Mouse (Mus musculus): Measurements from ENCODE around the gene Dync1li1. TPM values are rescaled to one million over a fixed set of nuclear protein-coding genes. Genes with fewer than 3 reads are reported as not detected.

Gene Dync1li1
- polyA plus RNA-seq, 1 experiment from 2014 or later, result 33.9 TPM

DNA sequence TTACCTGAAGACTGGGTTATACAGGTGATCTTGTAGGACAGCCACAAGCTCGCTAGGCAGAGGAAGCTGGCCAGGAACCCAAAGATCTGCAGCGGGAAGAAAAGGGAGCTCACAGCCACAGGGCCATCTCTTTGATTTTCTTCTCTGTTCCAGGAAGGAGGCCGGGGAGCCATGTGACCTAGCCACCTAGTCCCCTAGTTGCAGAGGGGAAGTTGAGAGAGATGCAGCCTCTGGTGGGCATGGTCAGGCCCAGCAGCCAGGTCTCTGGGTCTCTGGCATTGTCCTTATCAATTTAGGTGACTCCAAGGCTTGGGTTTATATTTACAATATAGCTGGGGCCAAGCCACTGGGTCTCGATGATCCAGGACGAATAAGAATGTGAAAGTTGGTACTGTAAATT, 70.2 kb downstream of the Dync1li1 start:
- 82% methylated on average over 5 of the region's 5 CpGs for WGBS
- no peak overlapping the region for H3K9ac ChIP-seq (ENCODE audit: low read depth, low read length)
- H3K4me2 ChIP-seq (ENCODE audit: low read depth, low read length), result no peak overlapping the region
- no peaks in the 10 kb centered on the region for H3K9me3 ChIP-seq (ENCODE audit: control insufficient read depth, low read length)
- no peak overlapping the region for H3K4me3 ChIP-seq (ENCODE audit: low read depth, low read length)
- ATAC-seq (ENCODE audit: low read depth) (no peak), DNase-seq (ENCODE audit: low spot score) (no peak)
- H3K27me3 ChIP-seq (replicated peaks; ENCODE audit: control insufficient read depth, insufficient read depth, low read length), result no peaks in the 10 kb centered on the region
- H3K27ac ChIP-seq (replicated peaks; ENCODE audit: low read depth, low read length), result no peak overlapping the region
- H3K36me3 ChIP-seq (ENCODE audit: control insufficient read depth, insufficient read depth, low read length), result peaks cover 59% of the 10 kb centered on the region
- H3K4me1 ChIP-seq (ENCODE audit: control insufficient read depth, insufficient read depth, low read length), result no peaks in the 10 kb centered on the region

- no peak overlapping the region for H3K4me2 ChIP-seq (ENCODE audit: low read depth, low read length)
- no peaks in the 10 kb centered on the region for H3K9me3 ChIP-seq (ENCODE audit: control insufficient read depth, low read length)
- no peak overlapping the region for H3K27ac ChIP-seq (replicated peaks; ENCODE audit: low read depth, low read length)
- DNase-seq (ENCODE audit: low spot score), result no peak
- peaks cover 57% of the 10 kb centered on the region for H3K36me3 ChIP-seq (ENCODE audit: control insufficient read depth, insufficient read depth, low read length)
- no peaks in the 10 kb centered on the region for H3K27me3 ChIP-seq (replicated peaks; ENCODE audit: control insufficient read depth, insufficient read depth, low read length)
- no peak overlapping the region for H3K9ac ChIP-seq (ENCODE audit: low read depth, low read length)
- ATAC-seq (ENCODE audit: low read depth), result no peak; the same call in 1 of the 2 replicates
- WGBS, result 91% methylated on average over 4 of the region's 4 CpGs
- H3K4me1 ChIP-seq (ENCODE audit: control insufficient read depth, insufficient read depth, low read length), result no peaks in the 10 kb centered on the region
- H3K4me3 ChIP-seq (ENCODE audit: low read depth, low read length), result no peak overlapping the region
Observed at GRCm38 (mm10) chr9:114759886-114760285, 71.3 kb downstream of the Dync1li1 start.

GRCm38 (mm10) chr9:114760353-114760752, 71.8 kb downstream of the Dync1li1 start:
- 74% methylated on average over 5 of the region's 5 CpGs for WGBS
- Histone ChIP-seq H3K27me3 (replicated peaks; ENCODE audit: control insufficient read depth, insufficient read depth, low read length) (no peaks in the 10 kb centered on the region), H3K27ac (replicated peaks; ENCODE audit: low read depth, low read length) (no peak overlapping the region), H3K4me2 (ENCODE audit: low read depth, low read length) (no peak overlapping the region), H3K9me3 (ENCODE audit: control insufficient read depth, low read length) (no peaks in the 10 kb centered on the region), H3K4me1 (ENCODE audit: control insufficient read depth, insufficient read depth, low read length) (no peaks in the 10 kb centered on the region), H3K4me3 (ENCODE audit: low read depth, low read length) (no peak overlapping the region), H3K9ac (ENCODE audit: low read depth, low read length) (no peak overlapping the region), H3K36me3 (ENCODE audit: control insufficient read depth, insufficient read depth, low read length) (peaks cover 52% of the 10 kb centered on the region)
- ATAC-seq (ENCODE audit: low read depth) (no peak), DNase-seq (ENCODE audit: low spot score) (no peak)

GRCm38 (mm10) chr9:114761848-114762247, 73.3 kb downstream of the Dync1li1 start:
- WGBS, result 72% methylated on average over 11 of the region's 11 CpGs
- Histone ChIP-seq H3K4me3 (ENCODE audit: low read depth, low read length) (no peak overlapping the region), H3K4me1 (ENCODE audit: control insufficient read depth, insufficient read depth, low read length) (0 out of 2 replicates have a peak, but pooled peaks cover 4% of the 10 kb centered on the region), H3K27ac (replicated peaks; ENCODE audit: low read depth, low read length) (no peak overlapping the region), H3K27me3 (replicated peaks; ENCODE audit: control insufficient read depth, insufficient read depth, low read length) (no peaks in the 10 kb centered on the region), H3K4me2 (ENCODE audit: low read depth, low read length) (no peak overlapping the region), H3K9me3 (ENCODE audit: control insufficient read depth, low read length) (no peaks in the 10 kb centered on the region), H3K36me3 (ENCODE audit: control insufficient read depth, insufficient read depth, low read length) (peaks cover 44% of the 10 kb centered on the region), H3K9ac (ENCODE audit: low read depth, low read length) (no peak overlapping the region)
- ATAC-seq (ENCODE audit: low read depth) (no peak), DNase-seq (ENCODE audit: low spot score) (no peak)

DNA sequence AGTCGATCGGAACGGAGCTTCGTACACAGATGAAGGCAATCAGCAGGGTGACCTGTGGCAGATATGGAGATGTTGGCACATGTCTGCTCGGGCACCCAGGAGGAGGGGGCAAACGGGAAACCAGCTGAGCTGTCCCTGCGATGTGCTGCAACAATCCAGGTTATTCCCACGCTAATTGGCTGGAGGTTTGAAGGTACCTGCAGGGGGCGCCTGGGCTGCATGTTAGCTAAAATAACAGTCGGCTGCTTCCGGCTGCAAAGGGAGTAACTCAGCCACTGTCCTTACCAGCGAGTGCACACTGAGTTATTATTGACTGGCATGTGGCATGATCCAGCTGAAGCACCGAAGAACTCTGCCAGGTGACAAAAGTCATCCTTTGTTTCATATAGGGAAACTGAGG, 74.8 kb downstream of the Dync1li1 start:
- no peak overlapping the region for H3K4me3 ChIP-seq (ENCODE audit: low read depth, low read length)
- peak; percentile 69 for DNase-seq (ENCODE audit: low spot score)
- ATAC-seq (ENCODE audit: low read depth), result no peak
- H3K9ac ChIP-seq (ENCODE audit: low read depth, low read length), result no peak overlapping the region
- peaks cover 18% of the 10 kb centered on the region for H3K4me1 ChIP-seq (ENCODE audit: control insufficient read depth, insufficient read depth, low read length)
- no peak overlapping the region for H3K27ac ChIP-seq (replicated peaks; ENCODE audit: low read depth, low read length)
- no peaks in the 10 kb centered on the region for H3K9me3 ChIP-seq (ENCODE audit: control insufficient read depth, low read length)
- H3K36me3 ChIP-seq (ENCODE audit: control insufficient read depth, insufficient read depth, low read length), result peaks cover 37% of the 10 kb centered on the region
- WGBS, result 67% methylated on average over 13 of the region's 13 CpGs
- no peak overlapping the region for H3K4me2 ChIP-seq (ENCODE audit: low read depth, low read length)
- no peaks in the 10 kb centered on the region for H3K27me3 ChIP-seq (replicated peaks; ENCODE audit: control insufficient read depth, insufficient read depth, low read length)

DNA sequence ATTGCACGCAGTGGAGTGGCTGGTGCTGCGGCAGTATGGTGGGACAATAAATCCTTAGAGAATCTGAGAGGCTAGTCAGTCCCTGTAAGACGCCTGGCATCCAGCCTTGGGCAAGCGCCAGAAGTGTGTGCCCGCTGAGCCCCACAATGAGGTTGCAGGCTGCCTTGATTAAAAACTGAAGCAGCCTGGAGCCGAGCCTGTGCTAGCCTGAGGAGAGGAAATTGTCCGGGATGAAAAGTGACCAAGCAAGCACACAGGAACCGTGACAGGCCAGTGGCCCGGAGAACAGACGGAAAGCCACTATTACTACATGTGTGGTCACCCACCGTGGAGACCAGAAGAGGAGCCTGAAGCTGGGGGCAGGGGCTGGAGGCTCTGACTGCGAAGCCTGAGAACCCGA, 78.4 kb downstream of the Dync1li1 start:
- ATAC-seq (ENCODE audit: low read depth), result peak; percentile 59

DNA sequence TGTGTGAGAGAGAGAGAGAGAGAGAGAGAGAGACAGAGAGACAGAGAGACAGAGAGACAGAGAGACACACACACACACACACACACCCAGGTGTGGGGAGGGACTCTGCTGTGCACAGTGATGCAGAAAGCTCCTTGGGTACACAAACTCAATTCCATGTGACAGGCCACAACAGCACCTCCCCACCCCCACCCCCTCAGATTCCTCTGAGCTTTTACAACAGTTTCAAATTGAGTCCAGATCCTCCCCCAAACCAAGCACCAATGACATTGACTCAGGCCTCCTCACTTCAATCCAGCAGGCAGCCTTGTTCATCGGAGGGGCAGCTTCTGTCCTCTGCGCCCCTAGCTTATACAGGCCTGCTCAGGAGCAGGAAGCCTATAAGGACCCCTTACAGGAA, 78.9 kb downstream of the Dync1li1 start:
- Histone ChIP-seq H3K9me3 (ENCODE audit: control insufficient read depth, low read length) (no peaks in the 10 kb centered on the region), H3K27me3 (replicated peaks; ENCODE audit: control insufficient read depth, insufficient read depth, low read length) (no peaks in the 10 kb centered on the region), H3K9ac (ENCODE audit: low read depth, low read length) (no peak overlapping the region; the same call in 1 of the 2 replicates), H3K4me1 (ENCODE audit: control insufficient read depth, insufficient read depth, low read length) (peaks cover 18% of the 10 kb centered on the region), H3K4me3 (ENCODE audit: low read depth, low read length) (no peak overlapping the region), H3K36me3 (ENCODE audit: control insufficient read depth, insufficient read depth, low read length) (peaks cover 19% of the 10 kb centered on the region), H3K4me2 (ENCODE audit: low read depth, low read length) (no peak overlapping the region), H3K27ac (replicated peaks; ENCODE audit: low read depth, low read length) (peak overlapping the region; percentile 78)
- ATAC-seq (ENCODE audit: low read depth) (no peak), DNase-seq (ENCODE audit: low spot score) (peak; percentile 51)
- WGBS, result 37% methylated on average over 2 of the region's 2 CpGs

More for the DNA sequence above, 78.4 kb downstream of the Dync1li1 start:
- no peak overlapping the region for H3K4me3 ChIP-seq (ENCODE audit: low read depth, low read length)
- H3K9me3 ChIP-seq (ENCODE audit: control insufficient read depth, low read length), result no peaks in the 10 kb centered on the region
- no peak overlapping the region for H3K9ac ChIP-seq (ENCODE audit: low read depth, low read length)
- peaks cover 18% of the 10 kb centered on the region for H3K4me1 ChIP-seq (ENCODE audit: control insufficient read depth, insufficient read depth, low read length)
- peak overlapping the region; percentile 78 for H3K27ac ChIP-seq (replicated peaks; ENCODE audit: low read depth, low read length)
- no peaks in the 10 kb centered on the region for H3K27me3 ChIP-seq (replicated peaks; ENCODE audit: control insufficient read depth, insufficient read depth, low read length)
- peak overlapping the region; percentile 4; the same call in 1 of the 2 replicates for H3K4me2 ChIP-seq (ENCODE audit: low read depth, low read length)
- peak; percentile 78 for DNase-seq (ENCODE audit: low spot score)
- 39% methylated on average over 13 of the region's 13 CpGs for WGBS
- H3K36me3 ChIP-seq (ENCODE audit: control insufficient read depth, insufficient read depth, low read length), result peaks cover 18% of the 10 kb centered on the region

DNA sequence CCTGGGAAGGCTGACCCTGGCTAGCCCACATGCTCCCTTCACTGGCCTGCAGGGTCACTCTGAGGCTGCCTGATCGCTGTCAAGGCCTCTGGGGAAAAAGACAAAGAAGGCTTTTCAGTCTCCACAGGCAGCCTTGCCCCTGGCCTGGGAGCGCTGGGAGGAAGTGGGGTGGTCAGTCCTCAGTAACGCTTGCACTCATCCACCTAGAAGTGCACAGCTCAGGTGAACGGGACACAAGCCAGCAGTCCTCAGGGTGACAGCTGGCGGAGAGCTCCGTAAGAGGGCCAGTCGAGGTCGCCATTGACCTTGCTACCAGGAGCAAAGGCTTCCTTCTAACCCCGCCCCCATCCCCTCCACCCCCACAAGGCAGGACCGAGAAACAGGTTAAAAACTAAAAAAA, 79.5 kb downstream of the Dync1li1 start:
- peaks cover 18% of the 10 kb centered on the region for H3K36me3 ChIP-seq (ENCODE audit: control insufficient read depth, insufficient read depth, low read length)
- H3K4me1 ChIP-seq (ENCODE audit: control insufficient read depth, insufficient read depth, low read length), result peaks cover 18% of the 10 kb centered on the region
- no peak overlapping the region for H3K4me3 ChIP-seq (ENCODE audit: low read depth, low read length)
- ATAC-seq (ENCODE audit: low read depth) (no peak), DNase-seq (ENCODE audit: low spot score) (no peak)
- no peak overlapping the region for H3K4me2 ChIP-seq (ENCODE audit: low read depth, low read length)
- no peaks in the 10 kb centered on the region for H3K9me3 ChIP-seq (ENCODE audit: control insufficient read depth, low read length)
- peak overlapping the region; percentile 78 for H3K27ac ChIP-seq (replicated peaks; ENCODE audit: low read depth, low read length)
- 43% methylated on average over 10 of the region's 10 CpGs for WGBS
- no peak overlapping the region; the same call in 1 of the 2 replicates for H3K9ac ChIP-seq (ENCODE audit: low read depth, low read length)
- no peaks in the 10 kb centered on the region for H3K27me3 ChIP-seq (replicated peaks; ENCODE audit: control insufficient read depth, insufficient read depth, low read length)

- peaks cover 14% of the 10 kb centered on the region for H3K36me3 ChIP-seq (ENCODE audit: control insufficient read depth, insufficient read depth, low read length)
- H3K4me2 ChIP-seq (ENCODE audit: low read depth, low read length), result no peak overlapping the region
- peaks cover 18% of the 10 kb centered on the region for H3K4me1 ChIP-seq (ENCODE audit: control insufficient read depth, insufficient read depth, low read length)
- ATAC-seq (ENCODE audit: low read depth) (no peak), DNase-seq (ENCODE audit: low spot score) (no peak)
- no peaks in the 10 kb centered on the region for H3K27me3 ChIP-seq (replicated peaks; ENCODE audit: control insufficient read depth, insufficient read depth, low read length)
- H3K9me3 ChIP-seq (ENCODE audit: control insufficient read depth, low read length), result no peaks in the 10 kb centered on the region
- no peak overlapping the region for H3K27ac ChIP-seq (replicated peaks; ENCODE audit: low read depth, low read length)
- WGBS, result 69% methylated on average over 4 of the region's 4 CpGs
- no peak overlapping the region for H3K4me3 ChIP-seq (ENCODE audit: low read depth, low read length)
- no peak overlapping the region for H3K9ac ChIP-seq (ENCODE audit: low read depth, low read length)
Observed at GRCm38 (mm10) chr9:114770224-114770623, 81.6 kb downstream of the Dync1li1 start.
